Mouse (Mus musculus) embryonic stem cell, embryonic (primary cell): ENCODE measurements at regions not wholly inside any gene's neighbourhood (a gene's known extent, or its start where the extent isn't known, plus 50 kb on each side); places are given as distances from the start of the nearest gene placed in this dataset.

Experiments used
- CTCF ChIA-PET, 4 experiments: fragments of 300-600 bp in 2 of 4; fragments of 350-600 bp in 2 of 4; sonication (Branson Sonifier 250); formaldehyde crosslinking; loops; one replicate each; lab custom pipeline; 2022; ENCODE audit warnings: inconsistent platforms in 2 of 4; lab: Charles Lee
- POLR2A ChIA-PET, 4 experiments: fragments of 300-600 bp in 2 of 4; fragments of 350-600 bp in 2 of 4; sonication (Branson Sonifier 250); formaldehyde crosslinking; loops; one replicate each; lab custom pipeline; 2022; ENCODE audit warnings: antibody characterized with exemption in 4 of 4, inconsistent platforms in 1 of 4; lab: Charles Lee

- ChIA-PET CTCF (interaction anchor here in 2 of 4 experiments (0.7 to 1.9 kb wide), 3 partner anchors 24 to 708 kb away, joined by 4 read pairs; no protein-coding TSS in a partner anchor), POLR2A (interaction anchor here in 2 of 4 experiments (0.9 to 1.3 kb wide), 2 partner anchors 8 to 9 kb away, joined by 3 to 4 read pairs; no protein-coding TSS in a partner anchor)
Measured at GRCm38 (mm10) chr8:26273415-26273760, 154.1 kb downstream of the Gm45692 start.

- ChIA-PET POLR2A (interaction anchor here in 2 of 4 experiments (0.9 to 1.3 kb wide), 2 partner anchors 8 to 9 kb away, joined by 3 to 4 read pairs; no protein-coding TSS in a partner anchor), CTCF (interaction anchor here in 1 of 4 experiments (1.3 to 1.9 kb wide), 2 partner anchors 71 to 707 kb away, joined by 4 read pairs; no protein-coding TSS in a partner anchor)
Measured at GRCm38 (mm10) chr8:26273792-26274191, 154.5 kb downstream of the Gm45692 start.

- CTCF ChIA-PET = interaction anchor here in 1 of 4 experiments (1.9 kb wide), 1 partner anchor 707 kb away, joined by 4 read pairs; no protein-coding TSS in a partner anchor
- POLR2A ChIA-PET = interaction anchor here in 1 of 4 experiments (1.3 kb wide), 1 partner anchor 9 kb away, joined by 3 read pairs; no protein-coding TSS in a partner anchor
Measured at GRCm38 (mm10) chr8:26274481-26274880, 155.1 kb downstream of the Gm45692 start.

- ChIA-PET CTCF (no interaction called here), POLR2A (interaction anchor here in 1 of 4 experiments (0.6 to 1.0 kb wide), 3 partner anchors 11 to 946 kb away, joined by 3 to 4 read pairs (median 3); no protein-coding TSS in a partner anchor)
Measured at GRCm38 (mm10) chr8:26282156-26282935, 163.0 kb downstream of the Gm45692 start.

GRCm38 (mm10) chr8:26283957-26284356 is 164.6 kb downstream of the Gm45692 start:
- POLR2A ChIA-PET = no interaction called here
- CTCF ChIA-PET = interaction anchor here in 1 of 4 experiments (0.6 kb wide), 1 partner anchor 13 kb away, joined by 3 read pairs; no protein-coding TSS in a partner anchor

GRCm38 (mm10) chr8:26287665-26288064 is 168.3 kb downstream of the Gm45692 start:
- ChIA-PET POLR2A (no interaction called here), CTCF (no interaction called here)

- CTCF ChIA-PET = no interaction called here
Measured at GRCm38 (mm10) chr8:26288163-26288562, 168.8 kb downstream of the Gm45692 start.

GRCm38 (mm10) chr8:26298066-26298804 is 178.9 kb downstream of the Gm45692 start:
- POLR2A ChIA-PET = no interaction called here
- CTCF ChIA-PET = no interaction called here

More at GRCm38 (mm10) chr8:26288163-26288562, 168.8 kb downstream of the Gm45692 start:
- POLR2A ChIA-PET = no interaction called here

GRCm38 (mm10) chr8:26300246-26300645 is 180.9 kb downstream of the Gm45692 start:
- ChIA-PET CTCF (no interaction called here), POLR2A (interaction anchor here in 1 of 4 experiments (0.6 kb wide), 1 partner anchor 141 kb away, joined by 3 read pairs; no protein-coding TSS in a partner anchor)

- POLR2A ChIA-PET = interaction anchor here in 1 of 4 experiments (0.6 kb wide), 1 partner anchor 1200 kb away, joined by 6 read pairs; no protein-coding TSS in a partner anchor
- CTCF ChIA-PET = interaction anchor here in 1 of 4 experiments (0.6 kb wide), 1 partner anchor 610 kb away, joined by 3 read pairs; no protein-coding TSS in a partner anchor
Measured at GRCm38 (mm10) chr8:26301961-26302360, 182.6 kb downstream of the Gm45692 start.

GRCm38 (mm10) chr8:26304566-26304965 is 185.2 kb downstream of the Gm45692 start:
- ChIA-PET CTCF (interaction anchor here in 1 of 4 experiments (0.6 kb wide), 1 partner anchor 23 kb away, joined by 3 read pairs; no protein-coding TSS in a partner anchor), POLR2A (interaction anchor here in 1 of 4 experiments (0.7 kb wide), 1 partner anchor 337 kb away, joined by 3 read pairs; no protein-coding TSS in a partner anchor)

- CTCF ChIA-PET = interaction anchor here in 1 of 4 experiments (0.6 to 1.0 kb wide), 2 partner anchors 33 to 536 kb away, joined by 3 to 4 read pairs; no protein-coding TSS in a partner anchor
- POLR2A ChIA-PET = interaction anchor here in 1 of 4 experiments (0.7 kb wide), 1 partner anchor 338 kb away, joined by 3 read pairs; no protein-coding TSS in a partner anchor
Measured at GRCm38 (mm10) chr8:26305061-26305879, 185.9 kb downstream of the Gm45692 start.

GRCm38 (mm10) chr8:26308121-26308641 is 188.8 kb downstream of the Gm45692 start:
- CTCF ChIA-PET = no interaction called here

GRCm38 (mm10) chr8:26309764-26310163 is 190.4 kb downstream of the Gm45692 start:
- POLR2A ChIA-PET = no interaction called here
- CTCF ChIA-PET = no interaction called here

More at GRCm38 (mm10) chr8:26308121-26308641, 188.8 kb downstream of the Gm45692 start:
- POLR2A ChIA-PET = no interaction called here

- CTCF ChIA-PET = interaction anchor here in 1 of 4 experiments (0.6 kb wide), 1 partner anchor 52 kb away, joined by 6 read pairs; no protein-coding TSS in a partner anchor
- POLR2A ChIA-PET = no interaction called here
Measured at GRCm38 (mm10) chr8:26323606-26324350, 204.4 kb downstream of the Gm45692 start.

GRCm38 (mm10) chr8:26324606-26325005 is 205.3 kb downstream of the Gm45692 start:
- ChIA-PET CTCF (interaction anchor here in 2 of 4 experiments (0.7 to 1.5 kb wide), 2 partner anchors 20 to 56 kb away, joined by 3 to 5 read pairs; no protein-coding TSS in a partner anchor), POLR2A (no interaction called here)

GRCm38 (mm10) chr8:26329813-26330212 is 210.5 kb downstream of the Gm45692 start:
- ChIA-PET POLR2A (no interaction called here), CTCF (interaction anchor here in 1 of 4 experiments (1.8 kb wide), 1 partner anchor 13 kb away, joined by 4 read pairs; no protein-coding TSS in a partner anchor)
